Mouse (Mus musculus): ENCODE measurements around the gene Dgcr2. TPM values are rescaled to one million over a fixed set of nuclear protein-coding genes. Genes with fewer than 3 reads are reported as not detected.

The Dgcr2 gene
- 26.6 TPM for polyA plus RNA-seq (2014; fragmentation: Illumina TruSeq; extraction: RNeasy Lipid Tissue Mini Kit (QIAGEN cat#74804); ENCODE audit: insufficient read depth, low read depth, low replicate concordance)

GRCm38 (mm10) chr16:17898462-17898861, at the start of gene Dgcr2, which contains the start of gene Tssk2:
TSS of gene Dgcr2 (minus strand) at chr16:17898562.
TSS of gene Tssk2 (plus strand) at chr16:17898637.

GRCm38 (mm10) chr16:17928087-17928580, 29.8 kb upstream of the Dgcr2 start, which contains the start of gene Slc25a1:
TSS of gene Slc25a1 (minus strand) at chr16:17928219.

GRCm38 (mm10) chr16:17914307-17915249, 16.2 kb upstream of the Dgcr2 start, which contains the start of gene Gsc2:
TSS of gene Gsc2 (minus strand) at chr16:17915059.

GRCm38 (mm10) chr16:17911052-17911595, 12.8 kb upstream of the Dgcr2 start, which contains the start of gene Ess2:
TSS of gene Ess2 (minus strand) at chr16:17911348.

GRCm38 (mm10) chr16:17893923-17894322, 4.4 kb downstream of the Dgcr2 start, which contains the start of gene Tssk1:
TSS of gene Tssk1 (plus strand) at chr16:17894223.

GRCm38 (mm10) chr16:17891567-17891959, 6.8 kb downstream of the Dgcr2 start, which contains the start of gene Gm20518:
TSS of gene Gm20518 (minus strand) at chr16:17891671.

GRCm38 (mm10) chr16:17838051-17838450, 60.3 kb downstream of the Dgcr2 start, which contains the start of gene Car15:
TSS of gene Car15 (minus strand) at chr16:17838364.

GRCm38 (mm10) chr16:17832821-17833220, 65.5 kb downstream of the Dgcr2 start, which contains the start of gene B830017H08Rik:
TSS of gene B830017H08Rik (plus strand) at chr16:17833121.

GRCm38 (mm10) chr16:17796971-17797811, 101.2 kb downstream of the Dgcr2 start, which contains the start of gene Scarf2:
TSS of gene Scarf2 (plus strand) at chr16:17797282.

Other genes starting within 250 kb of the Dgcr2 start
- 16.6 TPM for gene Med15, start 165.7 kb downstream of the Dgcr2 start, polyA plus RNA-seq (2014; fragmentation: Illumina TruSeq; extraction: RNeasy Lipid Tissue Mini Kit (QIAGEN cat#74804); ENCODE audit: insufficient read depth, low read depth, low replicate concordance)
- gene Klhl22, start 138.9 kb downstream of the Dgcr2 start, polyA plus RNA-seq (2014; fragmentation: Illumina TruSeq; extraction: RNeasy Lipid Tissue Mini Kit (QIAGEN cat#74804); ENCODE audit: insufficient read depth, low read depth, low replicate concordance): 18.9 TPM
- gene Scarf2, start 101.3 kb downstream of the Dgcr2 start, polyA plus RNA-seq (2014; fragmentation: Illumina TruSeq; extraction: RNeasy Lipid Tissue Mini Kit (QIAGEN cat#74804); ENCODE audit: insufficient read depth, low read depth, low replicate concordance): 31.5 TPM
- gene B830017H08Rik, start 65.4 kb downstream of the Dgcr2 start, polyA plus RNA-seq (2014; fragmentation: Illumina TruSeq; extraction: RNeasy Lipid Tissue Mini Kit (QIAGEN cat#74804); ENCODE audit: insufficient read depth, low read depth, low replicate concordance): not detected
- gene Car15, start 60.2 kb downstream of the Dgcr2 start, polyA plus RNA-seq (2014; fragmentation: Illumina TruSeq; extraction: RNeasy Lipid Tissue Mini Kit (QIAGEN cat#74804); ENCODE audit: insufficient read depth, low read depth, low replicate concordance): 3.9 TPM
- gene Gm20518, start 6.9 kb downstream of the Dgcr2 start, polyA plus RNA-seq (2014; fragmentation: Illumina TruSeq; extraction: RNeasy Lipid Tissue Mini Kit (QIAGEN cat#74804); ENCODE audit: insufficient read depth, low read depth, low replicate concordance): 0.10 TPM
- 0.06 TPM for gene Tssk1, start 4.3 kb downstream of the Dgcr2 start, polyA plus RNA-seq (2014; fragmentation: Illumina TruSeq; extraction: RNeasy Lipid Tissue Mini Kit (QIAGEN cat#74804); ENCODE audit: insufficient read depth, low read depth, low replicate concordance)
- not detected for gene Tssk2, start 75 bp upstream of the Dgcr2 start, polyA plus RNA-seq (2014; fragmentation: Illumina TruSeq; extraction: RNeasy Lipid Tissue Mini Kit (QIAGEN cat#74804); ENCODE audit: insufficient read depth, low read depth, low replicate concordance)
- gene Ess2, start 12.8 kb upstream of the Dgcr2 start, polyA plus RNA-seq (2014; fragmentation: Illumina TruSeq; extraction: RNeasy Lipid Tissue Mini Kit (QIAGEN cat#74804); ENCODE audit: insufficient read depth, low read depth, low replicate concordance): 10.9 TPM
- gene Gsc2, start 16.5 kb upstream of the Dgcr2 start, polyA plus RNA-seq (2014; fragmentation: Illumina TruSeq; extraction: RNeasy Lipid Tissue Mini Kit (QIAGEN cat#74804); ENCODE audit: insufficient read depth, low read depth, low replicate concordance): not detected
- gene Slc25a1, start 29.7 kb upstream of the Dgcr2 start, polyA plus RNA-seq (2014; fragmentation: Illumina TruSeq; extraction: RNeasy Lipid Tissue Mini Kit (QIAGEN cat#74804); ENCODE audit: insufficient read depth, low read depth, low replicate concordance): 56.6 TPM
- gene Vpreb2, start 81.9 kb upstream of the Dgcr2 start, polyA plus RNA-seq (2014; fragmentation: Illumina TruSeq; extraction: RNeasy Lipid Tissue Mini Kit (QIAGEN cat#74804); ENCODE audit: insufficient read depth, low read depth, low replicate concordance): not detected
- gene Dgcr6, start 154.3 kb upstream of the Dgcr2 start, polyA plus RNA-seq (2014; fragmentation: Illumina TruSeq; extraction: RNeasy Lipid Tissue Mini Kit (QIAGEN cat#74804); ENCODE audit: insufficient read depth, low read depth, low replicate concordance): 61.9 TPM
- 12.3 TPM for gene Prodh, start 191.6 kb upstream of the Dgcr2 start, polyA plus RNA-seq (2014; fragmentation: Illumina TruSeq; extraction: RNeasy Lipid Tissue Mini Kit (QIAGEN cat#74804); ENCODE audit: insufficient read depth, low read depth, low replicate concordance)
- 0.23 TPM for gene Rtn4r, start 229.1 kb upstream of the Dgcr2 start, polyA plus RNA-seq (2014; fragmentation: Illumina TruSeq; extraction: RNeasy Lipid Tissue Mini Kit (QIAGEN cat#74804); ENCODE audit: insufficient read depth, low read depth, low replicate concordance)